Mouse (Mus musculus) embryonic facial prominence, embryonic 13.5 days (tissue): ENCODE measurements around the gene Mthfd1l. TPM values are rescaled to one million over a fixed set of nuclear protein-coding genes. Genes with fewer than 3 reads are reported as not detected.

Experiments
- ATAC-seq: fragments of 200-750 bp; cut with Nextera tagmentation; 2 replicates; pipeline ENCODE4 v1.8.0; 2017; ENCODE audit warnings: low read depth; ENCODE audit not compliant: insufficient number of reproducible peaks, insufficient read depth, low FRiP score, low TSS enrichment
- H3K27ac ChIP-seq: fragments of 300-500 bp; sonication (generic); 2 replicates; pipeline ENCODE4 v1.5.1; 2015; ENCODE audit warnings: moderate library complexity, mild to moderate bottlenecking, inconsistent platforms
- H3K27me3 ChIP-seq: fragments of 300-500 bp; sonication (generic); 2 replicates; pipeline ENCODE4 v1.6.1; 2015; ENCODE audit warnings: mild to moderate bottlenecking, inconsistent platforms
- H3K36me3 ChIP-seq: fragments of 300-500 bp; sonication (generic); 2 replicates; pipeline ENCODE4 v1.6.1; 2015; ENCODE audit warnings: mild to moderate bottlenecking, inconsistent platforms
- H3K4me1 ChIP-seq: fragments of 300-500 bp; sonication (generic); 2 replicates; pipeline ENCODE4 v1.6.1; 2015; ENCODE audit warnings: inconsistent platforms
- H3K4me2 ChIP-seq: fragments of 300-500 bp; sonication (generic); 2 replicates; pipeline ENCODE4 v1.6.1; 2015; ENCODE audit warnings: moderate library complexity, mild to moderate bottlenecking, inconsistent platforms
- H3K4me3 ChIP-seq: fragments of 300-500 bp; sonication (generic); 2 replicates; pipeline ENCODE4 v1.5.1; 2015; ENCODE audit warnings: mild to moderate bottlenecking, inconsistent platforms
- H3K9ac ChIP-seq: fragments of 300-500 bp; sonication (generic); 2 replicates; pipeline ENCODE4 v1.6.1; 2015; ENCODE audit warnings: mild to moderate bottlenecking, inconsistent platforms
- H3K9me3 ChIP-seq: fragments of 300-500 bp; sonication (generic); 2 replicates; pipeline ENCODE4 v1.6.1; 2016; ENCODE audit warnings: inconsistent platforms
- WGBS: fragments of 180-500 bp; shearing (Covaris S2); methylation state at CpG from one replicate; pipeline ENCODE4 v1.1.7; 2015; ENCODE audit warnings: mixed read lengths; 5-methylcytosine and 5-hydroxymethylcytosine counted together
- polyA plus RNA-seq: library from polyadenylated mRNA; unstranded; fragments of >200 nt; fragmentation: Nextera tagmentation; extraction: Ambion mirVana; gene quantifications from 2 replicates; pipeline ENCODE4 v1.2.1, GENCODE M21; 2015

Mthfd1l gene
- polyA plus RNA-seq, 1 experiment from 2014 or later = 11.0 TPM

- Histone ChIP-seq H3K4me1 (peaks cover 5% of the 10 kb centered on the region; the same call in 1 of the 2 replicates), H3K27ac (no peak overlapping the region), H3K9me3 (no peaks in the 10 kb centered on the region), H3K36me3 (peaks cover 37% of the 10 kb centered on the region), H3K27me3 (no peaks in the 10 kb centered on the region), H3K4me3 (no peak overlapping the region), H3K4me2 (no peak overlapping the region), H3K9ac (no peak overlapping the region)
- no peak for ATAC-seq
- WGBS = 92% methylated on average over 17 of the region's 17 CpGs
Observed at GRCm38 (mm10) chr10:3946871-3947270, 26.0 kb upstream of the Mthfd1l start.

GRCm38 (mm10) chr10:3947346-3947745, 25.6 kb upstream of the Mthfd1l start:
- Histone ChIP-seq H3K4me1 (peaks cover 4% of the 10 kb centered on the region; the same call in 1 of the 2 replicates), H3K9me3 (no peaks in the 10 kb centered on the region), H3K4me3 (no peak overlapping the region), H3K27me3 (no peaks in the 10 kb centered on the region), H3K4me2 (no peak overlapping the region), H3K27ac (no peak overlapping the region), H3K9ac (no peak overlapping the region), H3K36me3 (peaks cover 40% of the 10 kb centered on the region)
- WGBS = 94% methylated on average over 7 of the region's 7 CpGs
- no peak for ATAC-seq

GRCm38 (mm10) chr10:3949306-3949705, 23.6 kb upstream of the Mthfd1l start:
- Histone ChIP-seq H3K4me3 (no peak overlapping the region), H3K27ac (no peak overlapping the region)
- no peak for ATAC-seq

DNA sequence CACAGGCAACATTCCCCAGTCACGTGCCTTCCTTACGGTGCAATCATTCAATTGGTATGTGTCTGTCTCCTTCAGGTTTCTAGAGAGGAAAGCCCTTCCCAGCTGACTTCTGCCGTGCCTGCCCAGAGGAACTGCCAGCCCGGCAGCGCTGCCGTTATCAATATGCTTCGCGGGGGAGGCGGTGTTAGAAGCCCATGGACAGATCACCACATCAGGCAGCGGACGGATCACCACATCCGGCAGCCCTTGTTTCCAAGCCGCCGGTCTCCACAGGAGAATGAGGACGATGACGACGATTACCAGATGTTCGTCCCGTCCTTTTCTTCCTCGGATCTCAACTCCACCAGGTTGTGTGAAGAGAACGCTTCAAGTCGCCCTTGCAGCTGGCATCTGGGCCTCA, 16.4 kb upstream of the Mthfd1l start:
- WGBS = 90% methylated on average over 22 of the region's 22 CpGs
- H3K4me3 ChIP-seq = no peak overlapping the region
- no peak overlapping the region for H3K4me2 ChIP-seq
- H3K36me3 ChIP-seq = peaks cover 54% of the 10 kb centered on the region
- H3K4me1 ChIP-seq = no peaks in the 10 kb centered on the region
- no peak overlapping the region for H3K27ac ChIP-seq
- H3K9me3 ChIP-seq = no peaks in the 10 kb centered on the region
- no peak for ATAC-seq
- no peak overlapping the region for H3K9ac ChIP-seq
- H3K27me3 ChIP-seq = no peaks in the 10 kb centered on the region

More at GRCm38 (mm10) chr10:3949306-3949705, 23.6 kb upstream of the Mthfd1l start:
- Histone ChIP-seq H3K27me3 (no peaks in the 10 kb centered on the region), H3K9ac (no peak overlapping the region), H3K36me3 (peaks cover 49% of the 10 kb centered on the region), H3K4me1 (no peaks in the 10 kb centered on the region), H3K9me3 (no peaks in the 10 kb centered on the region), H3K4me2 (no peak overlapping the region)
- 87% methylated on average over 6 of the region's 6 CpGs for WGBS

GRCm38 (mm10) chr10:3958591-3958990, 14.3 kb upstream of the Mthfd1l start:
- Histone ChIP-seq H3K4me2 (no peak overlapping the region), H3K36me3 (peaks cover 50% of the 10 kb centered on the region), H3K9me3 (no peaks in the 10 kb centered on the region), H3K9ac (no peak overlapping the region), H3K27ac (no peak overlapping the region), H3K27me3 (no peaks in the 10 kb centered on the region), H3K4me1 (no peaks in the 10 kb centered on the region), H3K4me3 (no peak overlapping the region)
- no peak for ATAC-seq
- 77% methylated on average over 5 of the region's 5 CpGs for WGBS

GRCm38 (mm10) chr10:3969026-3969425, 3.9 kb upstream of the Mthfd1l start:
- ATAC-seq = no peak
- Histone ChIP-seq H3K36me3 (peaks cover 24% of the 10 kb centered on the region), H3K9me3 (no peaks in the 10 kb centered on the region), H3K27me3 (no peaks in the 10 kb centered on the region), H3K4me2 (no peak overlapping the region), H3K9ac (no peak overlapping the region), H3K27ac (no peak overlapping the region), H3K4me3 (no peak overlapping the region), H3K4me1 (peaks cover 5% of the 10 kb centered on the region; the same call in 1 of the 2 replicates)
- WGBS = 48% methylated on average over 3 of the region's 3 CpGs

- H3K4me2 ChIP-seq = peak overlapping the region; percentile 94
- no peak overlapping the region for H3K4me3 ChIP-seq
- peak overlapping the region; percentile 94; the same call in 1 of the 2 replicates for H3K27ac ChIP-seq
- no peaks in the 10 kb centered on the region for H3K27me3 ChIP-seq
- no peaks in the 10 kb centered on the region for H3K9me3 ChIP-seq
- no peak for ATAC-seq
- H3K9ac ChIP-seq = no peak overlapping the region
- H3K36me3 ChIP-seq = no peaks in the 10 kb centered on the region
- peaks cover 33% of the 10 kb centered on the region for H3K4me1 ChIP-seq
- WGBS = 86% methylated on average over 9 of the region's 9 CpGs
Observed at GRCm38 (mm10) chr10:3972237-3972636, 681 bp upstream of the Mthfd1l start.

DNA sequence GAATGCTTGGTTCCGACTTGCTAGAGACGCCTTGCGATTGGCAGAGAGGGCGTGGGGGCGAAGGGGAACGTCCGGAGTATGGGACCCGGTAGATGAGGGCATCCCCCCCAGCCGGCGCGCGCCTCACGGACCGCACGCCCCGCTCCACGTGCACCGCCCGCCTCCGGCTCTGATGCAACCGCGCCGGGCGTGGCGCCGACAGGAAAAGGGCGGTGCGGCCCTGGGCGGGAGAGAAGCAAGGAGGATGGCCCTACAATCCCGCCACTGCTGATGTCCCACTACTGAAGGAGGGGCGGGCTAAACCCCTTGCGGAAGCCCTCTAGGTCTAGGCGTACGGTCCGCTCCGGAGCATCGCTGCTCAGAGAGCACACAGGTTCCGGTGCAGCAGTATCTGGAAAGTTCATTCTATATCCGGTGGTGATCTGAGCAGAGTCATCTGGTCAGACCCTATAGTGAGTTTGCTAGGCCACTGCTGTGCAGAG, 712 bp downstream of the Mthfd1l start:
- Histone ChIP-seq H3K9ac (peak overlapping the region; percentile 83), H3K27ac (peak overlapping the region; percentile 94), H3K4me2 (peak overlapping the region; percentile 94), H3K27me3 (no peaks in the 10 kb centered on the region), H3K36me3 (no peaks in the 10 kb centered on the region), H3K9me3 (no peaks in the 10 kb centered on the region), H3K4me3 (peak overlapping the region; percentile 74), H3K4me1 (peaks cover 35% of the 10 kb centered on the region)
- under 1% methylated on average over 37 of the region's 39 CpGs for WGBS
- ATAC-seq = peak; percentile 78

DNA sequence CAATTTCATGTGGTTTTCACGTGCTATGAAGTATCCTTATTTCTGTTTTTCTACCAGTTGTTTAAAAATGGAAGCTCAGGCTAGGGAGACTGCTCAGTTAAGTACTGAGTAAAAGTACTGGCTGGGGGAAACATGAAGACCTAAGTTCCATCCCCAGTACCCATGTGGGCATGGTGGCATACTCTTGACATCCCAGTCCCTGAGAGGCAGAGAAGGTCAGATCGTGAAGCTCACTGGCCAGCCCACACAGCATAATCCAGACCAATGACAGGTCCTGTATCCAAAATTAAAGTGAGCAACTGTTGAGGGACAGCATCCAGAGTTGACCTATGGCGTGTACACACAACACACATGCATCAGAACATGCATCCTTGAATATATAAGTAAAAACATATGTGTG, 1.5 kb downstream of the Mthfd1l start:
- WGBS = 60% methylated on average over 3 of the region's 3 CpGs
- Histone ChIP-seq H3K27ac (no peak overlapping the region), H3K36me3 (peaks cover 5% of the 10 kb centered on the region), H3K27me3 (no peaks in the 10 kb centered on the region), H3K4me3 (no peak overlapping the region; the same call in 1 of the 2 replicates), H3K4me1 (peaks cover 35% of the 10 kb centered on the region), H3K9ac (no peak overlapping the region), H3K9me3 (no peaks in the 10 kb centered on the region), H3K4me2 (peak overlapping the region; percentile 94)
- ATAC-seq = no peak

- H3K4me3 ChIP-seq = no peak overlapping the region
- ATAC-seq = no peak
- 69% methylated on average over 6 of the region's 6 CpGs for whole genome bisulfite sequencing
- H3K4me1 ChIP-seq = peaks cover 35% of the 10 kb centered on the region
- H3K9me3 ChIP-seq = no peaks in the 10 kb centered on the region
- H3K36me3 ChIP-seq = peaks cover 19% of the 10 kb centered on the region
- no peak overlapping the region for H3K4me2 ChIP-seq
- H3K9ac ChIP-seq = no peak overlapping the region
- no peak overlapping the region for H3K27ac ChIP-seq
- no peaks in the 10 kb centered on the region for H3K27me3 ChIP-seq
Observed at GRCm38 (mm10) chr10:3975898-3976622, 3.1 kb downstream of the Mthfd1l start.

- Histone ChIP-seq H3K36me3 (peaks cover 19% of the 10 kb centered on the region), H3K4me3 (no peak overlapping the region), H3K9me3 (no peaks in the 10 kb centered on the region), H3K27ac (no peak overlapping the region), H3K9ac (no peak overlapping the region), H3K4me2 (no peak overlapping the region), H3K27me3 (no peaks in the 10 kb centered on the region), H3K4me1 (peaks cover 35% of the 10 kb centered on the region)
- ATAC-seq = no peak
- WGBS = 59% methylated on average over 4 of the region's 4 CpGs
Observed at GRCm38 (mm10) chr10:3976623-3977010, 3.7 kb downstream of the Mthfd1l start.

DNA sequence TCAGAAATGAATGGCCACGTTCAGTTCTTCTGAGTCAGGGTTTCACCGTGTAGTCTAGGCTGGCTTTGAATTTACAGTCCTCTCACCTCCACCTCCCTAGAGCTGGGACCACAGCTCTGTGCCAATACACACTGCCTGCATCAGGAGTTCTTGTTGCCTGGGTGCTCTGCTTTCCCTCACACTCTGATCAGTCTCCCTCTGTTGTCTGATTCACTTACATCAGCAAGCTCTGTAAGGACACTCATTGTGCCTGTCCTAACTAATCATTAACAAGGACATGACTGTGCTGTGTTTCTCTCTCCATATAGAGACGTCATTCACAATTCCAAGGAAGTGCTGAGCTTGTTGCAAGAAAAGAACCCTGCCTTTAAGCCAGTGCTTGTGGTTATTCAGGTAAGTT, 5.4 kb downstream of the Mthfd1l start:
- no peak overlapping the region for H3K4me2 ChIP-seq
- H3K27me3 ChIP-seq = no peaks in the 10 kb centered on the region
- WGBS = 78% methylated on average over 3 of the region's 3 CpGs
- no peak overlapping the region for H3K9ac ChIP-seq
- no peak overlapping the region for H3K27ac ChIP-seq
- H3K4me1 ChIP-seq = peaks cover 30% of the 10 kb centered on the region
- peaks cover 19% of the 10 kb centered on the region for H3K36me3 ChIP-seq
- H3K4me3 ChIP-seq = no peak overlapping the region
- H3K9me3 ChIP-seq = no peaks in the 10 kb centered on the region
- no peak for ATAC-seq
